Mouse (Mus musculus) megakaryocyte, embryonic 14.5 days (primary cell): Measurements from ENCODE around the gene Fam107b.

Experiments
- FLI1 ChIP-seq: IDR thresholded peaks from 2 replicates; pipeline ENCODE4 v1.6.1; 2012; ENCODE audit warnings: low read length, inconsistent platforms, mixed read lengths
- GATA1 ChIP-seq: IDR thresholded peaks from 3 replicates; pipeline ENCODE4 v1.6.1; 2012; ENCODE audit warnings: mixed read lengths, low read length, inconsistent platforms, borderline replicate concordance

GRCm38 (mm10) chr2:3729586-3729985, 159.3 kb downstream of the Fam107b start:
- TF ChIP-seq GATA1: no peak
- no peak for TF ChIP-seq FLI1
